Mouse (Mus musculus) left cerebral cortex, adult 6 months (tissue): ENCODE results near the gene Csrnp1. TPM values are rescaled to one million over a fixed set of nuclear protein-coding genes. Genes with fewer than 3 reads are reported as not detected.

Source experiments
- long read RNA-seq, 2 experiments: library from polyadenylated mRNA; unstranded; transcript quantifications; one replicate each; pipeline ENCODE4 v2.0.0; 2019 to 2020
- polyA plus RNA-seq: library from polyadenylated mRNA; unstranded; fragments of <200 nt; fragmentation: Nextera tagmentation; gene quantifications from 2 replicates; pipeline ENCODE4 v1.2.3, GENCODE M21; 2021

Csrnp1 gene
- 2.5 and 3.1 TPM in 2 replicates for polyA plus RNA-seq
- long read RNA-seq, experiment 1, partial matches to known transcripts: 2 of 24 reads
- long read RNA-seq, experiment 1, other reads (novel, unspliced or antisense): 22 of 24 reads
- long read RNA-seq, experiment 2, partial matches to known transcripts: 0 of 3 reads
- long read RNA-seq, experiment 2, other reads (novel, unspliced or antisense): 3 of 3 reads

GRCm38 (mm10) chr9:119984536-119985011 is at the start of gene Csrnp1:
TSS of gene Csrnp1 (minus strand) at chr9:119984658.

GRCm38 (mm10) chr9:120023086-120023811 is 38.8 kb upstream of the Csrnp1 start, which contains the start of gene Xirp1:
TSS of gene Xirp1 (minus strand) at chr9:120023598.

DNA sequence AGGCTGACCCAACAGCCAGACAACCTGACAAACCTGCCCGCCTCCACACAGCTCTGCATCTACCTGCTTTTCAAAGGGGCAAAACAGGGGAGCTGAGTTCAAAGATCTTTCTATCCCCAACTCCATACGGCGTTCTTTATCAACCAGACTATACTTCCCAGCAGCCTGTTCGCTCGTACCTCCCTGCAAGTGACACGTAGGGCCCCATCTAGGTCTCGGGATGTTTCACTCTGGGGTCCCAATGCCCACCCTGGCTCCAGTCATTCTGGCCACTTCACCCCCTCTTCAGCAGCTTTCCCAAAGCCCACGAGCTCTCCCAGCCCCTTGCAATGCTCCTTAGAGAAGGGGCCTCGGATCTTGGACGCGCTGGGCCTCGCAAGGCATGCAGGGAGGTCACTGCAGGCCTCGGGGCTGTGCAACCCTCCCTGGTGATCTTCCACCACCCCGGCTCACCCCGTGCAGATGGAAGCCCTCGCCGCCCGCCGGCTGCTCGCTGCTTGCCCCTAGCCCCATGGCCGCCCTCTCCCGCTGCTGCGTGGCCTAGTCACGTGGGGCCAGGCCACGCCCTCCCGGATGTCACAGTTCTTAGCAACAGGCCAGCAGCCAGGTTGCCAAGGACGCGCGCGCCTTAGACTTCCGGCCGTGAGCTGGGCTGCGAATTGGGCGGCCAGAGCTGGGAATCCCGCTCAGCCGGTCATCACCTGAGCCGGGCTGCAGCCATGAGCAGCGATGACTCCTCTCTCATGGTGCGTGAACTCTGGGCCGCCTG is 47.3 kb downstream of the Csrnp1 start, which contains the start of the genes Gorasp1 and Ttc21a:
Gorasp1 (minus strand) TSS at position 561 of the 769 bp plus-strand sequence.
Ttc21a (plus strand) TSS at position 602 of the 769 bp plus-strand sequence.

Other genes with a start within 250 kb of the Csrnp1 start
- 0.04 TPM in 2 replicates for gene Scn11a, start 159.2 kb downstream of the Csrnp1 start, polyA plus RNA-seq
- gene Wdr48, start 89.8 kb downstream of the Csrnp1 start, polyA plus RNA-seq: 29.1 and 30.4 TPM in 2 replicates
- 12.5 and 14.3 TPM in 2 replicates for gene Gorasp1, start 47.1 kb downstream of the Csrnp1 start, polyA plus RNA-seq
- 0.19 and 0.27 TPM in 2 replicates for gene Ttc21a, start 47.1 kb downstream of the Csrnp1 start, polyA plus RNA-seq
- 0.03 and 0.04 TPM in 2 replicates for gene Xirp1, start 38.9 kb upstream of the Csrnp1 start, polyA plus RNA-seq
- gene Cx3cr1, start 85.2 kb upstream of the Csrnp1 start, polyA plus RNA-seq: 35.2 and 39.9 TPM in 2 replicates
- not detected in 2 replicates for gene Ccr8, start 107.5 kb upstream of the Csrnp1 start, polyA plus RNA-seq
- 17.3 and 24.6 TPM in 2 replicates for gene Slc25a38, start 125.7 kb upstream of the Csrnp1 start, polyA plus RNA-seq
- 541 and 675 TPM in 2 replicates for gene Rpsa, start 143.0 kb upstream of the Csrnp1 start, polyA plus RNA-seq
- 178 and 232 TPM in 2 replicates for gene Mobp, start 165.0 kb upstream of the Csrnp1 start, polyA plus RNA-seq